Mouse (Mus musculus) ES-Bruce4 (cell line): ENCODE results near the gene Fgf23.

Experiments used
- CTCF ChIP-seq: IDR thresholded peaks from one replicate; pipeline ENCODE4 v1.8.1; 2011; ENCODE audit warnings: low read depth, low read length
- POLR2A ChIP-seq: IDR thresholded peaks from one replicate; pipeline ENCODE4 v1.8.1; 2011; ENCODE audit warnings: low read length; ENCODE audit not compliant: insufficient read depth

DNA sequence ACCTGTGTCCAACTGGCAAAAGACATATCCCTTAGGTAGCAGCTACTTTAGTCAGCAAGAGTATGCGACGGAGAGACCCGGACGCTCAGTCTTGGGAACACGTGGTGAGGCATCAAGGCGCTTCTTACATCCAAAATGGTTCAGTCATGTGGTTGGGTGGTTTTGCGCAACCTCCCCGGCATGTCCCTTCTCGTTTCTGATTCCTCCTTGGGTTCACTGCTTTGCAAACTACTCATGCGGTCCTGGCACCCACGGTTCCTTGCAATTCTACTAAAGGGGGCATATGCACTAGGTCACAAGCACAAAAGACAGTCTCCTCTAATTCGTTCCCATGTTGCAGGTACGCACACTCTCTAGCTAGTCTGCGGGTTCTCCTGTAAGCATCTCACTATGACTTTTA lies 57.0 kb downstream of the Fgf23 start:
- TF ChIP-seq CTCF (no peak), POLR2A (no peak)
